Mouse (Mus musculus) kidney, embryonic 16.5 days (tissue): ENCODE measurements at regions not wholly inside any gene's neighbourhood (a gene's known extent, or its start where the extent isn't known, plus 50 kb on each side); places are given as distances from the start of the nearest gene placed in this dataset.

Experiments used
- ATAC-seq: fragments of 200-750 bp; cut with Nextera tagmentation; 2 replicates; pipeline ENCODE4 v1.8.0; 2017; ENCODE audit warnings: moderate TSS enrichment; ENCODE audit not compliant: low FRiP score, low TSS enrichment
- H3K27ac ChIP-seq: fragments of 300-500 bp; sonication (generic); 2 replicates; pipeline ENCODE4 v1.5.1; 2014; ENCODE audit warnings: low read length
- H3K27me3 ChIP-seq: fragments of 300-500 bp; sonication (generic); 2 replicates; pipeline ENCODE4 v1.6.1; 2014; ENCODE audit warnings: low read length, control low read depth, mixed read lengths; ENCODE audit not compliant: insufficient read depth
- H3K36me3 ChIP-seq: fragments of 300-500 bp; sonication (generic); 2 replicates; pipeline ENCODE4 v1.6.1; 2014; ENCODE audit warnings: low read length, control low read depth, mixed read lengths; ENCODE audit not compliant: insufficient read depth
- H3K4me1 ChIP-seq: fragments of 300-500 bp; sonication (generic); 2 replicates; pipeline ENCODE4 v1.6.1; 2014; ENCODE audit warnings: low read length, control low read depth, mixed read lengths; ENCODE audit not compliant: insufficient read depth
- H3K4me2 ChIP-seq: fragments of 300-500 bp; sonication (generic); replicated peaks from 2 replicates; pipeline ENCODE4 v1.6.1; 2014; ENCODE audit warnings: low read depth, low read length
- H3K4me3 ChIP-seq: fragments of 300-500 bp; sonication (generic); 2 replicates; pipeline ENCODE4 v1.5.1; 2014; ENCODE audit warnings: mild to moderate bottlenecking, low read length
- H3K9ac ChIP-seq: fragments of 300-500 bp; sonication (generic); replicated peaks from 2 replicates; pipeline ENCODE4 v1.6.1; 2014; ENCODE audit warnings: low read length
- H3K9me3 ChIP-seq: fragments of 300-500 bp; sonication (generic); 2 replicates; pipeline ENCODE4 v1.6.1; 2016; ENCODE audit warnings: low read length, control low read depth
- WGBS: fragments of 180-500 bp; shearing (Covaris S2); extraction: QIAGEN DNeasy Blood & Tissue Kit; methylation state at CpG from one replicate; pipeline ENCODE4 v1.1.7; 2014; 5-methylcytosine and 5-hydroxymethylcytosine counted together

- Histone ChIP-seq H3K4me1 (peaks cover 5% of the 10 kb centered on the region; the same call in 1 of the 2 replicates), H3K27ac (no peak overlapping the region), H3K9ac (no peak overlapping the region), H3K36me3 (no peaks in the 10 kb centered on the region), H3K4me2 (no peak overlapping the region), H3K4me3 (no peak overlapping the region), H3K27me3 (no peaks in the 10 kb centered on the region), H3K9me3 (no peaks in the 10 kb centered on the region)
- ATAC-seq = peak; percentile 67; the same call in 1 of the 2 replicates
- WGBS = 10% methylated on average over 2 of the region's 2 CpGs
Observed at GRCm38 (mm10) chr1:73221863-73222262, 206.2 kb upstream of the Tnp1 start.

DNA sequence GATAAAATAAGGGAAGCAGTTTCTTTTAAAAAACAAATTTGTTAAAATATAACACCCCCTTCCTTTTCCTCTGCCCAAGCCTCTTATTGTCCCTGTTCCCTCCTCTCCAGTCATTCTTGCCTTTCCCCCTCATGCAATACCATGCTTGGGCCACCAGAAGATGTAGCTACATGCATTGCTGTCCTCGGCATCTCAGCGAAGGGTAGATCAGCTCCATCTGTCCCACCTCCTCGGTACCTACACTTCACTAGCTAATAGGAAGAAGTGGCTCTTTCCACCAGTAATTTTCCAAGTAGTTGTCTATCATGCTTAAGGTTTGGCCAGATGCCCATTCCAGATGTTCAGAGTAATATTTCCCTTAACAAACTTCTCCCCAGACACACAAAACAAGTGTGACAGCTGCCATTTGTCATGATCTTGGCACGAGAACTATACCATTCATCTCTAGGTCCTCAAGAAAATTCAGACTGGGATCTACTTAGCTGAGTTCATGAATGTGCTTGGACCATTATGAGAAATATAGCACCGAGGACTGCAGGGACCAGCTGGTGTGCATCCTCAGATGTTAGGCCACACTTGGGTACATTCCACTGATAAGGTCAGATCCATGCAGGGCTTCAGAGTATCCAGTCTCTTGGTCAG is 198.7 kb upstream of the Tnp1 start:
- Histone ChIP-seq H3K4me2 (no peak overlapping the region), H3K9me3 (no peaks in the 10 kb centered on the region), H3K27me3 (no peaks in the 10 kb centered on the region), H3K9ac (no peak overlapping the region), H3K4me3 (no peak overlapping the region), H3K36me3 (no peaks in the 10 kb centered on the region), H3K4me1 (no peaks in the 10 kb centered on the region), H3K27ac (no peak overlapping the region)
- ATAC-seq = peak; percentile 74
- WGBS = 56% methylated on average over 5 of the region's 5 CpGs

DNA sequence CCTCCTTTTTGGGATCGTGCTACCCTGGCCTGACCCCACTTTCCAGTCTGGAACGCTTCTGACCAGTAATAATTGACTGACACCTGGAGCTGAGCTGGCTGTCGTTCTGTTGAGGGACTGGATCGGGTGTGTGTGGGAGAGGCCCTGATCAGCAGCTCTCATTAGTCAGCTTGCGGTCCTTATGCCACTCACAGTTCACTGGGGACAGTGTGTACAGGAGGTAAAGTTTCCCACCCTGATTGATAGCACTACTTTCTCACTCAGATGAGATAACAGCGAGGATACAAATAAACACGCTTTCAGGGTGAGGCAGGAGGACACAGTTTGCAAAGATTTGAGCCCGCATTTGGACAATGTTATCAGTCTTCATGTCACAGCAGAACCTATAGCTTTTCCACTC is 191.7 kb upstream of the Tnp1 start:
- Histone ChIP-seq H3K9me3 (no peaks in the 10 kb centered on the region), H3K4me3 (no peak overlapping the region), H3K9ac (no peak overlapping the region), H3K36me3 (no peaks in the 10 kb centered on the region), H3K27me3 (no peaks in the 10 kb centered on the region), H3K4me1 (no peaks in the 10 kb centered on the region), H3K27ac (no peak overlapping the region), H3K4me2 (no peak overlapping the region)
- no peak for ATAC-seq
- 28% methylated on average over 8 of the region's 8 CpGs for WGBS

- Histone ChIP-seq H3K9ac (no peak overlapping the region), H3K4me1 (no peaks in the 10 kb centered on the region), H3K27ac (no peak overlapping the region), H3K4me2 (no peak overlapping the region), H3K4me3 (no peak overlapping the region), H3K36me3 (no peaks in the 10 kb centered on the region), H3K9me3 (no peaks in the 10 kb centered on the region), H3K27me3 (no peaks in the 10 kb centered on the region)
- no peak for ATAC-seq
- WGBS = 96% methylated on average over 1 of the region's 1 CpGs
Observed at GRCm38 (mm10) chr1:73205788-73206187, 190.1 kb upstream of the Tnp1 start.

- Histone ChIP-seq H3K9ac (no peak overlapping the region), H3K36me3 (no peaks in the 10 kb centered on the region), H3K27me3 (no peaks in the 10 kb centered on the region), H3K4me1 (no peaks in the 10 kb centered on the region), H3K4me3 (no peak overlapping the region), H3K9me3 (no peaks in the 10 kb centered on the region), H3K27ac (peak overlapping the region; percentile 47), H3K4me2 (no peak overlapping the region)
- peak; percentile 23; the same call in 1 of the 2 replicates for ATAC-seq
- 29% methylated on average over 2 of the region's 2 CpGs for WGBS
Observed at GRCm38 (mm10) chr1:73200112-73200511, 184.4 kb upstream of the Tnp1 start.

DNA sequence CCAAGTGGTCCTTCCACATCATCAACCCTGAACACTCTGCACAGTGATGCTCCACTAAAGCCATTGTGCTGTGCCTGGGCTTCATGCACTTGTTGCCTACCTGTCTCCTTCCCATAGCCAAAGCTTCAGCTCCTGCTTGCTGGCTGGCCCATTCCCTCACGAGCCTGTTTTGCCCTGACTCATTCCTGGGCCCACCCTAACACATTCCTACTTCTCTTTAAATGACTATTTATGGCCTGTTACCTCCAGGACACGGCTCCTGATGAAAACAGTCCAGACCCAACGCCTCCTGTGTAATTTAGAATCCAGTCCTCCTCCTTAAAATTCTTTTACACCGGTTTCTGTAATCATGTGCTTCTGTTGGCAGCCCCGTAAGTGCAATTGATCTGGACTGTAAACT is 175.1 kb upstream of the Tnp1 start:
- Histone ChIP-seq H3K4me2 (no peak overlapping the region), H3K9me3 (no peaks in the 10 kb centered on the region), H3K27ac (no peak overlapping the region), H3K27me3 (no peaks in the 10 kb centered on the region), H3K36me3 (no peaks in the 10 kb centered on the region), H3K9ac (no peak overlapping the region), H3K4me3 (no peak overlapping the region), H3K4me1 (no peaks in the 10 kb centered on the region)
- ATAC-seq = no peak
- WGBS = 35% methylated on average over 5 of the region's 5 CpGs

DNA sequence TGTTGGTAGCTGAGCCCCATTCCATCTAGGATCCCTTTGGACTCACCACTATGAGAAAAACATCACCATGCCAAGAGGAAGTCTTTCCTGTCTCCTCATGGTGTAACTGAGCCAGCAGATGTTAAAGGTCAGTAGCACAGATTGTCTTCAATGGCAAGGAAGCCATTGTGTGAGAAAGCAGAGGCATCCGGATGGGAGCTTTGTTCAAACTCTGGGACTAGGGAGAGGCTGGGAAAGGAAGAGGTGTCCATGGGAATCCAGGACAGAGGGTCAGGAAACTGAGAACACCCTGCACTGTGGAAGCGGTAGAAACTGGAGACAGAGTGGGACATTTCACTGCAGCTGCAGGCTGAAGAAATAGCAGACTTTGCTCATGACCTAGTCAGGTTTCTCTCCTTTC is 173.1 kb upstream of the Tnp1 start:
- H3K36me3 ChIP-seq = no peaks in the 10 kb centered on the region
- H3K27me3 ChIP-seq = no peaks in the 10 kb centered on the region
- no peak overlapping the region for H3K9ac ChIP-seq
- WGBS = 66% methylated on average over 2 of the region's 2 CpGs
- H3K4me1 ChIP-seq = no peaks in the 10 kb centered on the region
- H3K4me2 ChIP-seq = no peak overlapping the region
- H3K9me3 ChIP-seq = no peaks in the 10 kb centered on the region
- H3K4me3 ChIP-seq = no peak overlapping the region
- ATAC-seq = peak; percentile 39; the same call in 1 of the 2 replicates
- peak overlapping the region; percentile 17; the same call in 1 of the 2 replicates for H3K27ac ChIP-seq

DNA sequence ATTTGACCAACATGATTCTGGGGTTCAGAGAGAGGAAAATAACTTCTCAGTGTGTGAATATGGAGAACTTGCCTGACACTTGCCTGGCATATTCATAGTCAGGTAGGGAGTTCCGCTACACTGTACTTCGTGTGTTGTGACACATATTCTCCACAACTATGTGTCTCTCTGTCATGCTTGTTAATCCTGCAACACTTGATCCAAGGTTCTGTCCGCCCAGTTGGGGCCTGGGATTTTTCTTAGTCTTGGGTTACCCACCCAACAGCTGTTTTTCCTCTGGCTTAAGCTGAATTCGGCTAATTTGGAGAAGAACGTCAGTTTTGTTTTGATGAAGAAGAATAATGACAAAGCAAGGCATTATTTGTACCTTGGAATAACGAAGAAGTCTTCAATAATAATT is 168.8 kb upstream of the Tnp1 start:
- Histone ChIP-seq H3K27me3 (no peaks in the 10 kb centered on the region), H3K4me3 (no peak overlapping the region), H3K4me2 (no peak overlapping the region), H3K27ac (no peak overlapping the region), H3K36me3 (no peaks in the 10 kb centered on the region), H3K9me3 (no peaks in the 10 kb centered on the region), H3K4me1 (no peaks in the 10 kb centered on the region), H3K9ac (no peak overlapping the region)
- 56% methylated on average over 6 of the region's 6 CpGs for WGBS
- ATAC-seq = no peak

GRCm38 (mm10) chr1:73178810-73179209 is 163.1 kb upstream of the Tnp1 start:
- Histone ChIP-seq H3K4me3 (no peak overlapping the region), H3K36me3 (no peaks in the 10 kb centered on the region), H3K27ac (no peak overlapping the region), H3K9me3 (no peaks in the 10 kb centered on the region), H3K4me1 (no peaks in the 10 kb centered on the region), H3K27me3 (no peaks in the 10 kb centered on the region), H3K4me2 (no peak overlapping the region), H3K9ac (no peak overlapping the region)
- 72% methylated on average over 3 of the region's 3 CpGs for WGBS
- ATAC-seq = no peak

DNA sequence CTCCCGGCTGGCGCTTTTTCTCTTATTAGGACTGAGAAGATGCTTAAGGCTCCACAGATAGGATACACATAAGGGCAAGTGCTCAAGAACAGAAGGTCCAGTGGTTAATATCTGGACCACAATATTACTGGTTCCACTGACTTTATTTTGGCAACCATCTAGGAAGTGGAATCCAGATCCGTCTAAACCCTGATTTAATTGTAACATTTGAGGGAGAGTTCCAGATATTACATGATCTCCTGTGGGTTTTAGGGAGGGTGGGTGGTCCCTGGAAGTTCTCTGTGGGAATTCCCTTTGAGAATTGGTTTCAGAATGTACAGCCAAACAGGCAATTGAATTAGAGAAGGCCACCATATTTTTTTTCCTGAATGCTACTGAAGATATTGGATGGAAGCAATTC is 161.4 kb upstream of the Tnp1 start:
- no peaks in the 10 kb centered on the region for H3K27me3 ChIP-seq
- WGBS = 92% methylated on average over 3 of the region's 3 CpGs
- H3K4me1 ChIP-seq = no peaks in the 10 kb centered on the region
- no peak for ATAC-seq
- no peak overlapping the region for H3K4me3 ChIP-seq
- H3K9me3 ChIP-seq = no peaks in the 10 kb centered on the region
- H3K36me3 ChIP-seq = no peaks in the 10 kb centered on the region
- H3K4me2 ChIP-seq = no peak overlapping the region
- H3K9ac ChIP-seq = no peak overlapping the region
- H3K27ac ChIP-seq = no peak overlapping the region
